Mouse (Mus musculus) c-Kit-positive CD71-negative TER-119-negative erythroid progenitor cells, embryonic 14.5 days (primary cell): ENCODE data around the gene Pald1.

Source experiments
- DNase-seq: peaks from one replicate; pipeline ENCODE4 v3.0.0-alpha.2; 2013; ENCODE audit warnings: low read depth

Pald1 gene

GRCm38 (mm10) chr10:61277051-61277450 is 106.3 kb downstream of the Pald1 start:
- no peak for DNase-seq

- peak; percentile 49 for DNase-seq
Observed at GRCm38 (mm10) chr10:61275669-61276110, 107.6 kb downstream of the Pald1 start.

- no peak for DNase-seq
Observed at GRCm38 (mm10) chr10:61274532-61274931, 108.8 kb downstream of the Pald1 start.

GRCm38 (mm10) chr10:61273844-61274215 is 109.5 kb downstream of the Pald1 start:
- DNase-seq = no peak

- DNase-seq = no peak
Observed at GRCm38 (mm10) chr10:61273081-61273843, 110.1 kb downstream of the Pald1 start, which contains the start of gene Adamts14. Gene Adamts14 (minus strand): TSS chr10:61273438.

GRCm38 (mm10) chr10:61272631-61273030 is 110.7 kb downstream of the Pald1 start:
- DNase-seq = no peak

GRCm38 (mm10) chr10:61272089-61272626 is 111.2 kb downstream of the Pald1 start:
- no peak for DNase-seq
